Mouse (Mus musculus) ES-Bruce4 (cell line): ENCODE results near the gene Apoh. TPM values are rescaled to one million over a fixed set of nuclear protein-coding genes. Genes with fewer than 3 reads are reported as not detected.

ENCODE experiments used
- H3K27ac ChIP-seq: 2 replicates; pipeline ENCODE4 v1.5.1; 2012; ENCODE audit warnings: low read length, inconsistent platforms; ENCODE audit not compliant: insufficient read depth
- H3K27me3 ChIP-seq: 2 replicates; pipeline ENCODE4 v1.6.1; 2012; ENCODE audit warnings: mild to moderate bottlenecking, low read length, inconsistent platforms; ENCODE audit not compliant: control insufficient read depth, poor library complexity, insufficient read depth, severe bottlenecking
- H3K36me3 ChIP-seq: 2 replicates; pipeline ENCODE4 v1.6.1; 2012; ENCODE audit warnings: inconsistent platforms, mild to moderate bottlenecking, low read length, moderate library complexity; ENCODE audit not compliant: control insufficient read depth, poor library complexity, insufficient read depth, severe bottlenecking
- H3K4me1 ChIP-seq: one replicate; pipeline ENCODE4 v1.8.1; 2011; ENCODE audit warnings: low read length; ENCODE audit not compliant: control insufficient read depth, insufficient read depth
- H3K4me3 ChIP-seq: 2 replicates; pipeline ENCODE4 v1.5.1; 2011; ENCODE audit warnings: low read depth, mild to moderate bottlenecking, low read length
- H3K9ac ChIP-seq: 2 replicates; pipeline ENCODE4 v1.6.1; 2012; ENCODE audit warnings: low read depth, mild to moderate bottlenecking, inconsistent platforms; ENCODE audit not compliant: poor library complexity, severe bottlenecking
- H3K9me3 ChIP-seq: replicated peaks from 2 replicates; pipeline ENCODE4 v1.6.1; 2012; ENCODE audit warnings: mild to moderate bottlenecking, low read length, inconsistent platforms; ENCODE audit not compliant: control insufficient read depth, poor library complexity, insufficient read depth, severe bottlenecking
- CTCF ChIP-seq: IDR thresholded peaks from one replicate; pipeline ENCODE4 v1.8.1; 2011; ENCODE audit warnings: low read depth, low read length
- EP300 ChIP-seq: IDR thresholded peaks from 2 replicates; pipeline ENCODE4 v1.6.1; 2011; ENCODE audit warnings: low read depth, low read length; ENCODE audit not compliant: insufficient read depth
- POLR2A ChIP-seq: IDR thresholded peaks from one replicate; pipeline ENCODE4 v1.8.1; 2011; ENCODE audit warnings: low read length; ENCODE audit not compliant: insufficient read depth
- polyA plus RNA-seq: library from polyadenylated mRNA; stranded (reverse); fragments of >200 nt; gene quantifications from 2 replicates; pipeline ENCODE4 v1.2.4, GENCODE M21; 2011; ENCODE audit warnings: low read depth; ENCODE audit not compliant: missing spikeins, insufficient read depth, insufficient read length

Apoh gene
- polyA plus RNA-seq, 1 experiment = not detected

DNA sequence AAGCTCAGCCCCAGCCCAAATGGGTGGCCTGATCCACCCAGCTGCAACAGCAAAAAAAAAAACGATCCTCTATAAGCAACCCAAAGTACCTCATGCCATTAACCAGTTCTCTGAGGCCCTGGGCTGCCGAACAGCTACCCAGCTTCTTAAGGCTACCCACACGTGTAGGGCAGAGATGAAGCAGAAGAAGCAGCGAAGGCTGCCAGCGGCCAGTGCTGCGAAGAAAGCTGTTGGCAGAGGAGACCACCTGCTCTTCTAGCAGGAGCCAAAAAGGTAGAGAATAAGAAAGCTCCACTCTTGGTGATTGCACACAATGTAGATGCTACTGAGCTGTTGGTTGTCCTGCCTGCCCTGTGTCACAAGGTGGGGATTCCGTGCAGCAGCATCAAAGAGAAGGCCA, 80.1 kb downstream of the Apoh start:
- no peaks in the 10 kb centered on the region; the same call in 1 of the 2 replicates for H3K27me3 ChIP-seq
- H3K9ac ChIP-seq = no peak overlapping the region
- H3K4me1 ChIP-seq = no peaks in the 10 kb centered on the region
- no peaks in the 10 kb centered on the region for H3K36me3 ChIP-seq
- no peak overlapping the region for H3K27ac ChIP-seq
- no peak for TF ChIP-seq EP300
- TF ChIP-seq POLR2A = no peak
- no peak for TF ChIP-seq CTCF
- H3K9me3 ChIP-seq = no peaks in the 10 kb centered on the region
- H3K4me3 ChIP-seq = no peak overlapping the region

- Histone ChIP-seq H3K9ac (no peak overlapping the region), H3K27ac (no peak overlapping the region), H3K4me1 (no peaks in the 10 kb centered on the region), H3K36me3 (no peaks in the 10 kb centered on the region), H3K9me3 (no peaks in the 10 kb centered on the region), H3K4me3 (no peak overlapping the region), H3K27me3 (no peaks in the 10 kb centered on the region; the same call in 1 of the 2 replicates)
- TF ChIP-seq EP300 (no peak), CTCF (no peak), POLR2A (no peak)
These were observed 81.0 kb downstream of the Apoh start for GRCm38 (mm10) chr11:108424111-108424510.

DNA sequence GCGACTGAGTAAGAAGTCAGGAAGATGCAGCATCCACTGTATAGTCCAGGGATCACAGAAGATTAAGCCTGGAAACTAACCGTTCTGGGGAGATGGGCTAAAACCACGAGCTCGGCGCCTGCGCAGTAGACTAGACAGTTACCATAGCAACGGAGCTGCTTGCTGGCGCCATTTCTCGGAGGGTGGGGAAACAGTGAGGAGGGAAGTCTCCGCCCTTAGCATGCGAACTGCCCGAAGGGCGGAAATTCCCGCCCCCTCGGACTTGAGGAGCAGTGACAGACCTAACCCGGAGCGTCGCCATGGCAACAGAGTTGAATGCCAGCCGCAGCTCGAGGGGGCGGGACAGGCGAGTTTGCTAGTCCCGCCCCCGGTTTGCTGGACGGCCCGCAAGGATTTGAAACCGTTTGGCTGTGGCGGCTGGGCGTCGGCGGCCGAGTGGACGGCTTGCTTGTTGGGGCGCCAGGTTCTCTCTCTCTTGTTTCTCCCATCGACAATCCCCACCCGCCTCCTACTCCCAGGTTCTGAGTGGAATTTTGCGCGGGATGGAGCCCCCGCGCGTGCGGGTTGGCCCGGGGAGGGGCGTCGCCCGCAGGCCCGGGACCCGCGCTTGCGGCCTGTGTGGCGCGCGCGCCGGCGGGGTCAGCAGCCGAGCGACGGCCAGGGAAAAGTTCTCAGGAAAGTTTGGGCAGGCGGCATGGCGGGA, 81.9 kb downstream of the Apoh start, which contains the start of gene Cep112:
Cep112 (plus strand) TSS at position 304 of the 703 bp plus-strand sequence.
- Histone ChIP-seq H3K9me3 (no peaks in the 10 kb centered on the region), H3K27ac (no peak within 1 kb of the TSS), H3K4me1 (no peaks in the 10 kb centered on the region), H3K4me3 (peak within 1 kb of the TSS; percentile 63), H3K9ac (peak within 1 kb of the TSS; percentile 76), H3K27me3 (no peaks in the 10 kb centered on the region; the same call in 1 of the 2 replicates), H3K36me3 (no peaks in the 10 kb centered on the region)
- TF ChIP-seq CTCF = no peak
- peak; percentile 13; the same call in 1 of the 2 replicates for TF ChIP-seq EP300

DNA sequence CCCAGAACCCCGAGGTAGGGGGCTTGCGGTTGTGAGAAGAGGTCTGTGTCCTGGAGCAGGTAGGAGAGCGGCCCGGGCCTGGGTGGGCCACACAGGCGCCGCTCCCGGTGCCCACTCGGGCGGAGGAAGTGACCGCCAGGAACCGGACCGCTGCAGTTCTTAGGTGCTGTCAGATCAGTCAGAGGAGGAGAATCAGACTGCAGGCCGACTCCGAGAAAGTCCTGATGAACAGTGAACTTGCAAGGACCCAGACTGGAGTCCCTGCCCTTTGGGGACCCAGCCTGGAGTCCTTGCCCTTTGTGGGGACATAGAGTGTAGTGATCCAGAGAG, 82.4 kb downstream of the Apoh start:
- no peaks in the 10 kb centered on the region for H3K4me1 ChIP-seq
- H3K27me3 ChIP-seq = no peaks in the 10 kb centered on the region; the same call in 1 of the 2 replicates
- no peak overlapping the region for H3K27ac ChIP-seq
- TF ChIP-seq POLR2A = no peak
- no peak for TF ChIP-seq EP300
- no peak for TF ChIP-seq CTCF
- H3K9ac ChIP-seq = peak overlapping the region; percentile 76
- H3K9me3 ChIP-seq = no peaks in the 10 kb centered on the region
- H3K4me3 ChIP-seq = peak overlapping the region; percentile 63
- H3K36me3 ChIP-seq = no peaks in the 10 kb centered on the region

- H3K27ac ChIP-seq = no peak overlapping the region
These were observed 82.9 kb downstream of the Apoh start for GRCm38 (mm10) chr11:108426086-108426485.

DNA sequence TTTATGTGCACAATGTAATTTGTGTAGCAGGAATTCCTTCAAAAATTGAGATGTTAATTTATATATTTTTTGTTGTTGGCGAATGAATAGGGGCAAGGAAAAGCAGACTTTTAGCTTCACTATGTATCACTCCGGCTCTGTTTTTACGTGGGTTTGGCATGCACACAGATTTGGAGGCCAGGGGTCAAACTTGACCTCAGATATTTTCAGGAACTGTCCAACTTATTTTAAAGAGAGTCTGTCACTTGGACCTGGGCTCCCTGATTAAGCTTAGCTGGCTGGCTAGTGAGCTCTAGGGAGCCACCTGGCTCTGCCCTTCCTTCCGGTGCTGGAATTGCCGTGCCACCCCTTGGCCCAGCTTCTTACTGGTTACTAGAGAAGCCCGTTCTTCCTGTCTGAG, 84.0 kb downstream of the Apoh start:
- no peak for TF ChIP-seq EP300
- TF ChIP-seq POLR2A = no peak
- TF ChIP-seq CTCF = no peak
- no peak overlapping the region for H3K9ac ChIP-seq
- H3K4me3 ChIP-seq = no peak overlapping the region
- H3K27ac ChIP-seq = no peak overlapping the region
- no peaks in the 10 kb centered on the region; the same call in 1 of the 2 replicates for H3K27me3 ChIP-seq
- no peaks in the 10 kb centered on the region for H3K36me3 ChIP-seq
- H3K4me1 ChIP-seq = no peaks in the 10 kb centered on the region
- H3K9me3 ChIP-seq = no peaks in the 10 kb centered on the region

More at GRCm38 (mm10) chr11:108426086-108426485, 82.9 kb downstream of the Apoh start:
- Histone ChIP-seq H3K4me1 (no peaks in the 10 kb centered on the region), H3K9me3 (no peaks in the 10 kb centered on the region), H3K27me3 (no peaks in the 10 kb centered on the region; the same call in 1 of the 2 replicates), H3K4me3 (no peak overlapping the region), H3K9ac (no peak overlapping the region; the same call in 1 of the 2 replicates), H3K36me3 (no peaks in the 10 kb centered on the region)
- TF ChIP-seq CTCF = no peak
- TF ChIP-seq POLR2A = no peak
- TF ChIP-seq EP300 = no peak
